Mouse (Mus musculus) retina, postnatal 1 day (tissue): ENCODE measurements around the gene Dnmt3b.
A peak's percentile ranks its signal among the peaks of the same experiment; 100 is the strongest.
"Not testable (repeated sequence)": the region's sequence is repeated elsewhere in the genome, so short reads cannot be mapped to it uniquely, and the experiment has no call there.

Experiments used
- DNase-seq: peaks from one replicate; pipeline ENCODE4 v3.0.0-alpha.2; 2012

Gene Dnmt3b

DNA sequence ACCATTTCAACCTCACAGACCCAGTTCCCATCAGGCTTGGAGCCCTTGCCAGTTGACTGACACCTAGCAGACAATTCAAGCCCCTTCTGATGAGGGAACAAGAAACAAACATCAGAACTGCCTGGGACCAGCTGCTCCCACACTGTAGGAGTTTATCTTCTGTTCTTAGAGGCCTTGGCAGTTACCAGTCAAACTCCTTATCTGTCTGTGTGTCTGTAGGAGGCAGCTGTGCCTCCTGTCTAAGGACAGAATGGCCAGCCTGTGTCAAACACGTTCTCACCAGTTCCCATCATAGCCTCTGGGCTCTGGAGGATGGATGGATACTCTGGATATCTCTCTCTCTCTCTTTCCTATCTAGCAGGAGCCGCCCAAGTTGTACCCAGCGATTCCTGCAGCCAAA, 68.6 kb downstream of the Dnmt3b start:
- DNase-seq, result not testable (repeated sequence)

DNA sequence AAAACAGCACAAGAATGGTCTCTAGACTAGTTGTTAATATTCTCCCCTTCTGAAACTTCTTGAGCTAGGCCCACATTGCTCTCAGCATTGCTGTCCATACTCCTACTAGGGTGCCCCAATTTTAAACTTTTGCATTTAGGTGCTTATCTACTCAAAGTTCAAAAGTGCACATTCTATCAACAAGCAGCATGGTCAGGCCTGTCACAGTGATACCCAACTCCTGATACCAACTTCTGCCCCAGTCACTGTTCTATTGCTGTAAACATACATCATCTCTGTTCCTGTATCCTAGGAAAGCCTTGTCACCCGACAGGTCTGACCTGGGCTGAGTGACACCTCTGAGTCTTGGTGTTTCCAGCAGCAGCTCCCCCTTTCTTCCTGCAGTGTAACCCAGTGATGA, 73.8 kb downstream of the Dnmt3b start:
- no peak for DNase-seq

DNA sequence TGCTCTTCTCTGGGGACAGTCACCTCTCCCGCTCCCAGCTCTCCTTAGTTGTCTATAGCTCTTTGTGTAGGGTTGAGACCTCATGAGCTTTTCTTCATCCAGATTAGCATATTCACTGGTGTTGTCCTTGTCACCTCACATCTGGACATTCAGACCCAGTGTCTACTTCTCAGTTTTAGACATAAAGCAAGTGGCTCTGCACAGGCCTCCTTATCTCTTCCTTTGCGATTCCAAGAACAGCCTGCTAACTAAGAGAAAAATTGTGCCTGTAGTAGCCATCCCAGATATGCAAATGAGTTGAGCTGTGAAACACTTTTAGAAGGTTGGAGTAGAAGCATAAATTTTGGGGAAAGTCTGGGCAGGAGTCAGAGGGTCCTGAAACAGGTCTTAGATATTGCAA, 75.2 kb downstream of the Dnmt3b start:
- no peak for DNase-seq

DNA sequence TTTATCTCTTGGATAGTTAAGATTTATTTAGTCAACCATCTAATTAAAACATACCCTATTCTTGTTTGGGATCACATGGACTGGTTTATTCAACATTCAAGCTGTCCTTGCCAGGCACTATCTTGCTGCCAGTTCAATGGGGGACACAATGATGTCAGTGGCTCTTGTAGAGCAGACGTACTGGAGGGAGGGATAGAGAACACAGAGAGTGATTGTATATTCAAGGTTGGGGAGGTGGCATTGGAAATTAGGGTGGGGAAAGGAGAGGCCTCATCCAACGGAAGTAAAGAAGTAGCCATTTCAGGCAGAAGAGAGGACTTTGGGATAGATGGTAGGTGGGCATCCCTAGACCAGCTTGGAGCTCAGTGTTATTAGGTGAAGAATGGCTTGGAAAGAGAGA, 75.6 kb downstream of the Dnmt3b start:
- peak; percentile 49 for DNase-seq

DNA sequence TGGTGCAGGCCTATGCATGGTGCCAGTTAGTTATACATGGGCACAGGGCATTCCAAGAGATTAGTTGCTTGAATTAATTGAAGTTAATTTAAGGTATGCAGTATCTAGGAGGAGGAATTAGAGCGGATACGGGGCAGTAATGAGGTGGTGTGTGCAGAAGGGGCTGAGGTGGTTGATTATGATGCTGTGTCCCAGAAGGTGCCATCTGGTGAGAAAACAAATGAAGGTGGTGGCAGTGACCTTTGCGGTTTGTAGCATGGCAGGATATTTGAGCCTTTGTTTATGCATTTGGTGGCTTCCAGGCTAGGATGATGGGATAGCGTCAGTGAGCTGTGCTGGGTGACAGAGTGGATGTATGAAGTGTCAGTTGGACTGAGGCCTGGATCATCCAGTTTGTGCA, 76.0 kb downstream of the Dnmt3b start:
- DNase-seq, result peak; percentile 58

DNA sequence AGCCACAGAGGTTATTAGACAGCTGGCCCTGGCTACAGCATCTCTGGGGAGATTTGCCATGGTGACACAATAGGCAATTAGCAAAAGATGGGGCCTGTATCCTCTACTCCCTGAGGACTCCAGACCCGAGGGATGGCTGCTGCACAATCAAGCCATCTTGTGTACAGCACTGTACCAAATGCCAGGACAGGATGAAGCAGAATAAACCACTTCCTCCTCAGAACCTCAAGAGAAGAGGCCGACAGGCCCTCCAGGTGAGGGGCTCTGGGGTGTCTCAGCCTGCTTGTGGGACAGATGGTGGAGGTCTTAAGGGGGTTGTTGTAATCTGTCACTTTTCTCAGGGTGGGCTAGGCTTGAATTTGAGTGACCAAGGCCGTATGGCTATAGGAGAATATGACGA, 84.8 kb downstream of the Dnmt3b start:
- no peak for DNase-seq
